Mouse (Mus musculus): ENCODE measurements around the gene Tjp2. TPM values are rescaled to one million over a fixed set of nuclear protein-coding genes. Genes with fewer than 3 reads are reported as not detected.
"Not testable (repeated sequence)": the region's sequence is repeated elsewhere in the genome, so short reads cannot be mapped to it uniquely, and the experiment has no call there.

Tjp2 gene
- polyA plus RNA-seq, 1 experiment from 2014 or later, result 36.9 TPM

- no peak overlapping the region for H3K4me2 ChIP-seq (ENCODE audit: low read depth, low read length, severe bottlenecking)
- DNase-seq (ENCODE audit: low spot score) (no peak), ATAC-seq (replicated peaks; ENCODE audit: low FRiP score) (no peak)
- no peak overlapping the region for H3K27ac ChIP-seq (ENCODE audit: low read depth, low read length)
- 53% methylated on average over 12 of the region's 12 CpGs for WGBS
- no peaks in the 10 kb centered on the region for H3K4me1 ChIP-seq (replicated peaks; ENCODE audit: control insufficient read depth, insufficient read depth, low read length)
- no peak overlapping the region for H3K9ac ChIP-seq (ENCODE audit: low read length)
- H3K4me3 ChIP-seq (ENCODE audit: low read depth, low read length), result no peak overlapping the region
- no peaks in the 10 kb centered on the region for H3K27me3 ChIP-seq (ENCODE audit: control insufficient read depth, insufficient read depth, low read length)
- H3K9me3 ChIP-seq (ENCODE audit: control insufficient read depth, low read length), result no peaks in the 10 kb centered on the region
- no peaks in the 10 kb centered on the region for H3K36me3 ChIP-seq (ENCODE audit: control insufficient read depth, insufficient read depth, low read length)
Observed at GRCm38 (mm10) chr19:24200566-24200965, 24.3 kb downstream of the Tjp2 start.

- no peak overlapping the region for H3K27ac ChIP-seq (ENCODE audit: low read depth, low read length)
- no peaks in the 10 kb centered on the region for H3K27me3 ChIP-seq (ENCODE audit: control insufficient read depth, insufficient read depth, low read length)
- no peaks in the 10 kb centered on the region for H3K36me3 ChIP-seq (ENCODE audit: control insufficient read depth, insufficient read depth, low read length)
- H3K4me1 ChIP-seq (replicated peaks; ENCODE audit: control insufficient read depth, insufficient read depth, low read length), result no peaks in the 10 kb centered on the region
- ATAC-seq (replicated peaks; ENCODE audit: low FRiP score), result no peak
- no peak overlapping the region for H3K9ac ChIP-seq (ENCODE audit: low read length)
- H3K9me3 ChIP-seq (ENCODE audit: control insufficient read depth, low read length), result peaks cover 4% of the 10 kb centered on the region; the same call in 1 of the 2 replicates
- H3K4me2 ChIP-seq (ENCODE audit: low read depth, low read length, severe bottlenecking), result no peak overlapping the region
- DNase-seq (ENCODE audit: low spot score), result no peak
- no peak overlapping the region for H3K4me3 ChIP-seq (ENCODE audit: low read depth, low read length)
- WGBS, result 77% methylated on average over 11 of the region's 11 CpGs
Observed at GRCm38 (mm10) chr19:24198676-24199303, 26.0 kb downstream of the Tjp2 start.

GRCm38 (mm10) chr19:24197338-24197737, 27.5 kb downstream of the Tjp2 start:
- no peak for ATAC-seq (replicated peaks; ENCODE audit: low FRiP score)
- H3K4me3 ChIP-seq (ENCODE audit: low read depth, low read length), result no peak overlapping the region
- no peak overlapping the region for H3K9ac ChIP-seq (ENCODE audit: low read length)
- no peaks in the 10 kb centered on the region for H3K27me3 ChIP-seq (ENCODE audit: control insufficient read depth, insufficient read depth, low read length)
- H3K36me3 ChIP-seq (ENCODE audit: control insufficient read depth, insufficient read depth, low read length), result no peaks in the 10 kb centered on the region
- no peak overlapping the region for H3K27ac ChIP-seq (ENCODE audit: low read depth, low read length)
- DNase-seq (ENCODE audit: low spot score), result no peak
- no peak overlapping the region for H3K4me2 ChIP-seq (ENCODE audit: low read depth, low read length, severe bottlenecking)
- 81% methylated on average over 3 of the region's 3 CpGs for WGBS
- H3K9me3 ChIP-seq (ENCODE audit: control insufficient read depth, low read length), result peaks cover 4% of the 10 kb centered on the region; the same call in 1 of the 2 replicates
- H3K4me1 ChIP-seq (replicated peaks; ENCODE audit: control insufficient read depth, insufficient read depth, low read length), result no peaks in the 10 kb centered on the region

- no peak overlapping the region for H3K9ac ChIP-seq (ENCODE audit: low read length)
- no peak overlapping the region for H3K4me2 ChIP-seq (ENCODE audit: low read depth, low read length, severe bottlenecking)
- ATAC-seq (replicated peaks; ENCODE audit: low FRiP score) (no peak), DNase-seq (ENCODE audit: low spot score) (no peak)
- H3K27ac ChIP-seq (ENCODE audit: low read depth, low read length), result no peak overlapping the region
- no peaks in the 10 kb centered on the region for H3K27me3 ChIP-seq (ENCODE audit: control insufficient read depth, insufficient read depth, low read length)
- H3K4me1 ChIP-seq (replicated peaks; ENCODE audit: control insufficient read depth, insufficient read depth, low read length), result no peaks in the 10 kb centered on the region
- H3K4me3 ChIP-seq (ENCODE audit: low read depth, low read length), result no peak overlapping the region
- WGBS, result 65% methylated on average over 6 of the region's 7 CpGs
- H3K36me3 ChIP-seq (ENCODE audit: control insufficient read depth, insufficient read depth, low read length), result no peaks in the 10 kb centered on the region
- peaks cover 4% of the 10 kb centered on the region; the same call in 1 of the 2 replicates for H3K9me3 ChIP-seq (ENCODE audit: control insufficient read depth, low read length)
Observed at GRCm38 (mm10) chr19:24195224-24195623, 29.6 kb downstream of the Tjp2 start.

- Histone ChIP-seq H3K4me1 (replicated peaks; ENCODE audit: control insufficient read depth, insufficient read depth, low read length) (no peaks in the 10 kb centered on the region), H3K36me3 (ENCODE audit: control insufficient read depth, insufficient read depth, low read length) (no peaks in the 10 kb centered on the region), H3K4me3 (ENCODE audit: low read depth, low read length) (no peak overlapping the region), H3K4me2 (ENCODE audit: low read depth, low read length, severe bottlenecking) (no peak overlapping the region), H3K9me3 (ENCODE audit: control insufficient read depth, low read length) (peaks cover 4% of the 10 kb centered on the region; the same call in 1 of the 2 replicates), H3K27me3 (ENCODE audit: control insufficient read depth, insufficient read depth, low read length) (no peaks in the 10 kb centered on the region), H3K27ac (ENCODE audit: low read depth, low read length) (no peak overlapping the region), H3K9ac (ENCODE audit: low read length) (no peak overlapping the region)
- no peak for DNase-seq (ENCODE audit: low spot score)
- WGBS, result 93% methylated on average over 4 of the region's 4 CpGs
- ATAC-seq (replicated peaks; ENCODE audit: low FRiP score), result no peak
Observed at GRCm38 (mm10) chr19:24194216-24194615, 30.6 kb downstream of the Tjp2 start.

- Histone ChIP-seq H3K4me3 (ENCODE audit: low read depth, low read length) (no peak overlapping the region), H3K4me1 (replicated peaks; ENCODE audit: control insufficient read depth, insufficient read depth, low read length) (no peaks in the 10 kb centered on the region), H3K9ac (ENCODE audit: low read length) (no peak overlapping the region), H3K27ac (ENCODE audit: low read depth, low read length) (no peak overlapping the region), H3K36me3 (ENCODE audit: control insufficient read depth, insufficient read depth, low read length) (no peaks in the 10 kb centered on the region), H3K27me3 (ENCODE audit: control insufficient read depth, insufficient read depth, low read length) (no peaks in the 10 kb centered on the region), H3K9me3 (ENCODE audit: control insufficient read depth, low read length) (peaks cover 4% of the 10 kb centered on the region; the same call in 1 of the 2 replicates), H3K4me2 (ENCODE audit: low read depth, low read length, severe bottlenecking) (no peak overlapping the region)
- no peak for DNase-seq (ENCODE audit: low spot score)
- WGBS, result 93% methylated on average over 5 of the region's 5 CpGs
- ATAC-seq (replicated peaks; ENCODE audit: low FRiP score), result no peak
Observed at GRCm38 (mm10) chr19:24192946-24193345, 31.9 kb downstream of the Tjp2 start.

- H3K4me3 ChIP-seq (ENCODE audit: low read depth, low read length), result no peak overlapping the region
- H3K4me1 ChIP-seq (replicated peaks; ENCODE audit: control insufficient read depth, insufficient read depth, low read length), result no peaks in the 10 kb centered on the region
- 88% methylated on average over 2 of the region's 2 CpGs for WGBS
- H3K9me3 ChIP-seq (ENCODE audit: control insufficient read depth, low read length), result no peaks in the 10 kb centered on the region
- no peak overlapping the region for H3K9ac ChIP-seq (ENCODE audit: low read length)
- no peak overlapping the region for H3K27ac ChIP-seq (ENCODE audit: low read depth, low read length)
- no peaks in the 10 kb centered on the region for H3K36me3 ChIP-seq (ENCODE audit: control insufficient read depth, insufficient read depth, low read length)
- no peaks in the 10 kb centered on the region for H3K27me3 ChIP-seq (ENCODE audit: control insufficient read depth, insufficient read depth, low read length)
- no peak for ATAC-seq (replicated peaks; ENCODE audit: low FRiP score)
- H3K4me2 ChIP-seq (ENCODE audit: low read depth, low read length, severe bottlenecking), result no peak overlapping the region
- DNase-seq (ENCODE audit: low spot score), result no peak
Observed at GRCm38 (mm10) chr19:24187791-24188190, 37.0 kb downstream of the Tjp2 start.

GRCm38 (mm10) chr19:24187358-24187757, 37.5 kb downstream of the Tjp2 start:
- WGBS, result 85% methylated on average over 1 of the region's 1 CpGs
- not testable (repeated sequence) for H3K36me3 ChIP-seq (ENCODE audit: control insufficient read depth, insufficient read depth, low read length); H3K4me1 ChIP-seq (replicated peaks; ENCODE audit: control insufficient read depth, insufficient read depth, low read length); H3K27me3 ChIP-seq (ENCODE audit: control insufficient read depth, insufficient read depth, low read length); H3K4me3 ChIP-seq (ENCODE audit: low read depth, low read length); H3K27ac ChIP-seq (ENCODE audit: low read depth, low read length); H3K9ac ChIP-seq (ENCODE audit: low read length); ATAC-seq (replicated peaks; ENCODE audit: low FRiP score); DNase-seq (ENCODE audit: low spot score); H3K9me3 ChIP-seq (ENCODE audit: control insufficient read depth, low read length); H3K4me2 ChIP-seq (ENCODE audit: low read depth, low read length, severe bottlenecking)

GRCm38 (mm10) chr19:24183680-24184235, 41.1 kb downstream of the Tjp2 start:
- Histone ChIP-seq H3K4me1 (replicated peaks; ENCODE audit: control insufficient read depth, insufficient read depth, low read length) (no peaks in the 10 kb centered on the region), H3K9me3 (ENCODE audit: control insufficient read depth, low read length) (no peaks in the 10 kb centered on the region), H3K27ac (ENCODE audit: low read depth, low read length) (no peak overlapping the region), H3K36me3 (ENCODE audit: control insufficient read depth, insufficient read depth, low read length) (no peaks in the 10 kb centered on the region), H3K9ac (ENCODE audit: low read length) (no peak overlapping the region), H3K27me3 (ENCODE audit: control insufficient read depth, insufficient read depth, low read length) (no peaks in the 10 kb centered on the region), H3K4me3 (ENCODE audit: low read depth, low read length) (no peak overlapping the region), H3K4me2 (ENCODE audit: low read depth, low read length, severe bottlenecking) (no peak overlapping the region)
- ATAC-seq (replicated peaks; ENCODE audit: low FRiP score) (no peak), DNase-seq (ENCODE audit: low spot score) (no peak)
- WGBS, result 73% methylated on average over 15 of the region's 15 CpGs

All from forebrain, embryonic 11.5 days (tissue).